Mouse (Mus musculus): Measurements from ENCODE around the gene Pgap1. TPM values are rescaled to one million over a fixed set of nuclear protein-coding genes. Genes with fewer than 3 reads are reported as not detected.

The Pgap1 gene
- 0.02 TPM in 1 of 2 replicates, not detected in the other for total RNA-seq (2014; fragmentation: Nextera tagmentation)
- total RNA-seq (2017) = 0.14 TPM in 1 of 2 replicates, not detected in the other

DNA sequence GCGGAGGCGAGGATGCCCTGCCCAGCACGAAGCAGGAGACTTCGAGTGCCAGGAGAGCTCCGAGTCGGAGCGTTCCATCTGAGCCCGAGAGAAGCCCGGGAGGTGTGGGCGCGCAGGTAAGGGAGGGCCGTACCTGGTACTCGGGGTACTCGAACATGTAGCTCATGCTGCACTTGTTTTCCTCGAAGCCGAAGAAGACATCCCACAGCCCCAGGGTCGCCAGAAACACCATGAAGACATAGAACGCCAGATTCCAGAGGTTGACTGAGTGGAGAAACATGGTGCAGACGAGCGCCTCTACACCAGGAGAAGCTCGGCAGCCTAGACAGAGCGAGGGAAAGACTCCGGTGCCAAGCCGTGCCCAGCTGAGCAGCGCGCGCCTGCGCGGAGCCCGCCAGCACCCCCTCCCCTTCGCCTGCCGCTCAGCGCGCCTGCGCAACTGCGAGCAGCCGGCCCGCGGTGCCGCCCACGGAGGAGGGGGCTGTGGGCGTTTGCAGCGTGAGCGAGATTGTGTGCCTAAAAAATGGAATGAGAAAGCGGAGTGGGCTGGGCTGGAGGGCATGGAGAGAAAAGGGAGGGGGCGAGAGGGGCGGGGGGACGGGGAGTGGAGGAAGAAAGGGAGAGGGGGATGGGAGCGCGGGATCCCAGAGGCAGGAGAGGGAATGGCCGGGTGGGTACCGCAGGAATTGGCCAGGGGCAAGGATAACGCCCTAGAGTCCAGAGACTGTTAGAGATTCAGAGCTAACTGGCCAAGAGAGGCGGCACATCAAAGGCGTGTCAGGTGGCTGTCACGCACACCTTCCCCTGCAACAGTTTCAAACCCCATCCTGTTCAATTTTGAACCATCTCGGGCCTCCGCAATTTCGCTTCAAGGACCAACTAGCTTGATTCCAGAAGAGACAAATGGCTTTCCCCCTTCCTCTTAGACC, at the start of gene Pgap1:
Gene Pgap1, minus strand, starts transcription at position 384 of the 929 bp plus-strand sequence.
- peak; percentile 70 for ATAC-seq (replicated peaks; ENCODE audit: low FRiP score, low TSS enrichment, poor library complexity, severe bottlenecking)

DNA sequence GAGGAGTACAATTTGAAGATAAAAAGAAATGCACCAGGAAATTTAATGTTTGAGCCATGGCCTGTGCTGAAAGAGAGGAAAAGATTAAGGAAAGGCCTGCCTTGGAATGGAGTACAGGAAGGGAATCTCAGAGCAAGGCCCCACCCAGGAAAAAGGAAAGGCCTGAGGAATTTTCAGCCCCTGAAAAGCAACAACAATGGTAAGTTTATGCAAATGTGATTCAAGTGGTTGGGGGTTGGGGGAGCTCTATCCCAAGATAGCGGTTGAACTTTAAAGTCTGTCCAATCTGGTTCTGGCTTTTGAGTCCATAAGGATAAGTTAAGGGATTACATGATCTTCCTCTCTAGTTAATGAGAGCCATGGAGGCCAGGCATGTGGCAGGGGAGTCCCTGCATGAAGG, 49.5 kb upstream of the Pgap1 start:
- ATAC-seq (replicated peaks; ENCODE audit: low FRiP score, low TSS enrichment, poor library complexity, severe bottlenecking) = no peak

DNA sequence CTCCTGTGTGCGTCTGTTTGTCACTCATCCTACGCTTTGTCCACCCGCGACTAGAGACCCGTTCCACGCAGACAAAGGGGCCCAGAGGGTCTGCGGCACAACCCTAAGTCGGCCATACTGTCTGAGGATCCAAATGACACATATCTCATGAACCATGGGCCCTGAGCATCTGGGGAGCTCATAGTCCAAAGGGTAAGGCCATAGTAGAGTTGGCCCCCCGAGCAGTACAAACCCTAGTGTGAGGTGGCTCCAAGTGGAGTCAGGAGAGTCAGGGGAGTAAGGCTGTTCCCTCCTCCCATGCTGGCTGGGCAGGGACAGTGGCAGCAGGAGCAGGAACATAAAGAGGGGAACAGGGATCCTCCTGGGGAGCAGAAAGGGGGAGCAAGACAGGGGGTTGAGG, 44.2 kb upstream of the Pgap1 start:
- ATAC-seq (replicated peaks; ENCODE audit: low FRiP score, low TSS enrichment, poor library complexity, severe bottlenecking) = no peak

GRCm38 (mm10) chr1:54600275-54600674, 42.8 kb upstream of the Pgap1 start:
- no peak for ATAC-seq (replicated peaks; ENCODE audit: low FRiP score, low TSS enrichment, poor library complexity, severe bottlenecking)

DNA sequence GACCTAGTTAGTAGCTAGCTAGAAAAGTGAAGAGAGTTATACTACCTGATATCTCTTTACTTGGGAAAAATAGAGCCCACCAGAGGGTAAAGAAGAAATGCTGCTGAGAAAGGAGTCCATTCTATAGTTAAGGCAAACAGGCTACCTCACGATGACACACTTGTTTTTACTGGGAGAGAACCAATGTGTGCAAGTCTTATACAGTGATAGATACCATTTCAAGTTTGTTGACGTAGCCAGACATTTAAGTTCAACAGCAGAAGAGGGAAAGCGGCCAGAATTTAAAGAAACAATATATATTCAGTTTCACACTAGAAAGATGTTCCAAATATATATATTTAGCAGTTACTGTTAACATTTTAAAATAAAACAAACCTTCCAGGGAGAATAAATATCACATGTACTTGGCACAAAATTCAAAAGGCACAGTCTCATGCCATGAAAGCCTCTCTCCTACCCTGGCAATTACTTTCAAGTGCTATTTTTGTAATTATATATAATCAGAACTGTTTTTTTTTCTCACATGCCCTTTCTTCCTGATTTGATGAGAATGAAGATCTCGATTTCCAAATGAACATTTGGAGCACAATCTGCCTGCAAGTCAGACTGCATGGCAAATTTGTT, 40.2 kb upstream of the Pgap1 start:
- ATAC-seq (replicated peaks; ENCODE audit: low FRiP score, low TSS enrichment, poor library complexity, severe bottlenecking) = no peak

GRCm38 (mm10) chr1:54596151-54596550, 38.7 kb upstream of the Pgap1 start:
- ATAC-seq (replicated peaks; ENCODE audit: low FRiP score, low TSS enrichment, poor library complexity, severe bottlenecking) = no peak

DNA sequence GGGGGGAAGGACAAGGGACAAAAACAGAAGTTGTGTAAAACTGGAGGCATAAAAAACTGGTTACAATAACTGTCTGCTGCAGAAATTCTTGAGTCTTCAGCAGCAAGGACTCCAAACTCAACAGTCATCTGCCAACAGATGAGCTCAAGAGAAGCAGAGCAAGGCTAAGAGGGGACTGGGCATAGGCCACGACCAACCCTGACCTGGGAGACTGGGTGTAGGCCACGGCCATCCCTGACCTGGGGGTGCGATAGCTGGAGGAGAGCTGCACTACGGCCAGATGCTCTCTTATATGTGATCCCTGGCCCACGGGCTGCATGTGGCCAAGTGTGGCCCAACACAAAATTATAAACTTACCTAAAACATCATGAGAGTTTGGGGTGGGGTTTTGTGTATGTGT, 29.6 kb upstream of the Pgap1 start:
- no peak for ATAC-seq (replicated peaks; ENCODE audit: low FRiP score, low TSS enrichment, poor library complexity, severe bottlenecking)

GRCm38 (mm10) chr1:54585971-54586555, 28.6 kb upstream of the Pgap1 start:
- no peak for ATAC-seq (replicated peaks; ENCODE audit: low FRiP score, low TSS enrichment, poor library complexity, severe bottlenecking)

GRCm38 (mm10) chr1:54585278-54585846, 27.9 kb upstream of the Pgap1 start:
- peak; percentile 37; the same call in 1 of the 2 replicates for ATAC-seq (replicated peaks; ENCODE audit: low FRiP score, low TSS enrichment, poor library complexity, severe bottlenecking)

- no peak for ATAC-seq (replicated peaks; ENCODE audit: low FRiP score, low TSS enrichment, poor library complexity, severe bottlenecking)
These were observed 27.2 kb upstream of the Pgap1 start for GRCm38 (mm10) chr1:54584588-54585277.

DNA sequence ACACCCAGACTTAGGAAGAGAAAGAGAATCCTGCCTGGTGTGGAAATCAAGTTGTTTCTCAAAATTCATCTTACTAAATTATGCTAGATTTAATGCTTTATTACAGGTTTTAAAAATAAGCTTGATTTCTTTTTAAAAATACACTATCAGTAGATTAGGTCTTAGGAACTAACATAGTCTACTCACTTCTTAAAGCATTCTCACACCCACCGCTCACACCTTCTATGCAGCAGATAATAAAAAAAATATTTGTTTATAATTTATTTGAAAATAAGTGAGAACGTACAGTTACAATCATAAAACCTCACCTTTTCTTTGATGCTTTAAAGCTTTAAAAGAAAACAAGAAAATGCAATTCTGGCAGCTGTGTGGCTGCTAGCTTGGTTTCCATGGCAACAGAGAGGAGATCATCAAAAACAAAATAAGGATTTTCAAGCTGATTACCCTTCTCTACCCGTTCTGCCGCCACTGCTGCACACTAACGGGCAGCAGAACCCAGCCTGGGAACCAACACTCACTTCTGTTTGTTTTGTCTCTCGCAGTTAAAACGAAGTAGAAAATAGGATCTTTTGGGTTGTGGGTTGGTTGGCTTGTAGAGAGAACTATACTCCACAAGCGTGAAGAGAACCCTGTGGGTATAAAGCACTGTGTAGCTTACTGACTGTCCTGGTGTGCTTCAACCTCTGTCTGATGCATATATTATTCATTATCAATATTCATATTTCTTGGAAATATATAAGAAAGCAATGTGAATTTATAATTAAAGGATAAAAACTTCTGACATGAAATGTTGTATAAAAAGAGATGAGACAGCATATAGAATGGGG, 21.1 kb upstream of the Pgap1 start:
- ATAC-seq (replicated peaks; ENCODE audit: low FRiP score, low TSS enrichment, poor library complexity, severe bottlenecking) = no peak

- no peak for ATAC-seq (replicated peaks; ENCODE audit: low FRiP score, low TSS enrichment, poor library complexity, severe bottlenecking)
These were observed 11.6 kb upstream of the Pgap1 start for GRCm38 (mm10) chr1:54569102-54569501.

- ATAC-seq (replicated peaks; ENCODE audit: low FRiP score, low TSS enrichment, poor library complexity, severe bottlenecking) = no peak
These were observed 6.4 kb upstream of the Pgap1 start for GRCm38 (mm10) chr1:54563923-54564322.

DNA sequence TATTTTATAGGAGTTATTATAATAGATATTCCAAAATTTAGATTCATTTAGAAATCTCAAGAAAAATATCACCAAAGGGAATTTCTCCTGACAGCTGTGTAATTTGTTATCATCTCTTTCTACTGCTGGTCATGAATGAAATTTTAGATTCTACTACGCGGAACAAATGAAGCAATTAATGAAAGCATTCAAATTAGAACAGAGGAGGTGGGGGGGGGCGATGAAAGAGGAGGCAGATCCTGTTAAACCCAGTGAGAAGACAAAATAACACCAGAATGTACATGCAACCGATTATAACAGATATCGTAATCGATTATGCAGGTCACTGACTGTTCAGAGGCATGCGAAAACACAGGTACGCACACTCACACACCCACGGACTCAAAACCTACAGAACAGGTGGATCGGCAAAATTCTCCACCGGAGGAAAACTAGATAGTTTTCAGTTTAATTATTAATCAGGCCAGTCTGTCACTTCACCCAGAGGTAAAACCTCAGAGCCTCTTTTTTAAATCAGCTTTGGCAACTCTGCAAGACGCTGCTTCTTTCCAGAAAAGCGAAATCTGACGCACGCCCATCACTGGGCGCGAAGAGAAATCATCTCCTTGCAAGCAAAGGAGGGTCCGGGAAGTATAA, 780 bp downstream of the Pgap1 start:
- no peak for ATAC-seq (replicated peaks; ENCODE audit: low FRiP score, low TSS enrichment, poor library complexity, severe bottlenecking)

GRCm38 (mm10) chr1:54555364-54556140, 1.9 kb downstream of the Pgap1 start:
- no peak for ATAC-seq (replicated peaks; ENCODE audit: low FRiP score, low TSS enrichment, poor library complexity, severe bottlenecking)

- no peak for ATAC-seq (replicated peaks; ENCODE audit: low FRiP score, low TSS enrichment, poor library complexity, severe bottlenecking)
These were observed 4.9 kb downstream of the Pgap1 start for GRCm38 (mm10) chr1:54552621-54553020.

GRCm38 (mm10) chr1:54545200-54545599, 12.3 kb downstream of the Pgap1 start:
- ATAC-seq (replicated peaks; ENCODE audit: low FRiP score, low TSS enrichment, poor library complexity, severe bottlenecking) = no peak

All from megakaryocyte-erythroid progenitor cell, adult 5-6 weeks (primary cell).